Mouse (Mus musculus) forebrain, embryonic 15.5 days (tissue): Measurements from ENCODE around the gene Mtcl1. TPM values are rescaled to one million over a fixed set of nuclear protein-coding genes. Genes with fewer than 3 reads are reported as not detected.

Source experiments
- ATAC-seq: fragments of 200-750 bp; cut with Nextera tagmentation; replicated peaks from 2 replicates; pipeline ENCODE4 v1.8.0; 2017; ENCODE audit warnings: mild to moderate bottlenecking, moderate TSS enrichment, moderate library complexity
- H3K27ac ChIP-seq: fragments of 300-500 bp; sonication (generic); replicated peaks from 2 replicates; pipeline ENCODE4 v1.5.1; 2015; ENCODE audit warnings: mild to moderate bottlenecking, inconsistent platforms
- H3K27me3 ChIP-seq: fragments of 300-500 bp; sonication (generic); 2 replicates; pipeline ENCODE4 v1.6.1; 2015; ENCODE audit warnings: inconsistent platforms
- H3K36me3 ChIP-seq: fragments of 300-500 bp; sonication (generic); 2 replicates; pipeline ENCODE4 v1.6.1; 2015; ENCODE audit warnings: mild to moderate bottlenecking, inconsistent platforms
- H3K4me1 ChIP-seq: fragments of 300-500 bp; sonication (generic); 2 replicates; pipeline ENCODE4 v1.6.1; 2015; ENCODE audit warnings: inconsistent platforms
- H3K4me2 ChIP-seq: fragments of 300-500 bp; sonication (generic); replicated peaks from 2 replicates; pipeline ENCODE4 v1.6.1; 2015; ENCODE audit warnings: mild to moderate bottlenecking, inconsistent platforms
- H3K4me3 ChIP-seq: fragments of 300-500 bp; sonication (generic); 2 replicates; pipeline ENCODE4 v1.5.1; 2015; ENCODE audit warnings: mild to moderate bottlenecking, inconsistent platforms
- H3K9ac ChIP-seq: fragments of 300-500 bp; sonication (generic); replicated peaks from 2 replicates; pipeline ENCODE4 v1.6.1; 2015; ENCODE audit warnings: mild to moderate bottlenecking, inconsistent platforms
- H3K9me3 ChIP-seq: fragments of 300-500 bp; sonication (generic); 2 replicates; pipeline ENCODE4 v1.6.1; 2016; ENCODE audit warnings: inconsistent platforms
- WGBS: fragments of 180-500 bp; shearing (Covaris S2); methylation state at CpG from one replicate; pipeline ENCODE4 v1.1.7; 2015; ENCODE audit warnings: mixed read lengths; 5-methylcytosine and 5-hydroxymethylcytosine counted together
- polyA plus RNA-seq: library from polyadenylated mRNA; unstranded; fragments of >200 nt; fragmentation: Nextera tagmentation; extraction: Ambion mirVana; gene quantifications from 2 replicates; pipeline ENCODE4 v1.2.1, GENCODE M21; 2015

Gene Mtcl1
- polyA plus RNA-seq, 1 experiment from 2014 or later, result 35.5 TPM

DNA sequence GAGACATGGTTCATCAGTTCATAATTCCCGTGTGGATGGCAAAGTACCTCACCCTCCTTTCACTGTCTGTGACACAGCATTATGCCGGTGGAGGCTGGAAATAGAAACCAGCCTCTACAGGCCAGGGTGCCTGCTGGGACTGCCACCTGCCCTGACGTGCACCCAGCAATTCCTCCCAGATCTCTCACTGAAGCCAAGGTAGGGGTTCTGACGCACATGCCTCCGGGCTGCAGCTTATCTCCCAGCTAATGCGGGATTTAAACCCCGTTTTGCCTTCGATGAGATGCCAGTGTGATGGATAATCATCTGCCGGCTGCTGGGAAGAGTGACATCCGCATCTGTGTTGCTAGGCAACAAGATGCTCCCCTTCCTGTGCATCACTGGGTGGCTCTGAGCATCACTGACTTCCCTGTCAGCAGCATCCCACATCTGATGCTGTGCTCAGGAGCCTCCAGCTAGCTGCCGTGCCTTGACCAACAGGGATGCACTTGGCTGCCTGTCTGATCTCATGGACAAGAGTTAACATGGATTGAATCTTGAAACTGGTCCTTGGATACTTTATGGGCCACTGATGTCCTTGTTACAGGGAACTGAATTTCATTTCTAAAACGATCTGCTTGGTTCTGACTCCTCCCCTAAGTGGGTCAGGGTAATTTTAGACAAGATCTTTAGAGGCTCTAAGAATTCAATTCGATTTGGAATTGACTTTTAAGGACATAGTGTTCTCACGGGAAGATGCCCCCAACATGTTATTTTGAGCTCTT is 123.9 kb downstream of the Mtcl1 start:
- Histone ChIP-seq H3K27me3 (no peaks in the 10 kb centered on the region), H3K4me3 (peak overlapping the region; percentile 16; the same call in 1 of the 2 replicates), H3K9me3 (no peaks in the 10 kb centered on the region), H3K9ac (0 out of 2 replicates have a peak overlapping the region, but pooled peaks have one; percentile 29), H3K27ac (peak overlapping the region; percentile 69), H3K36me3 (no peaks in the 10 kb centered on the region), H3K4me1 (peaks cover 10% of the 10 kb centered on the region), H3K4me2 (peak overlapping the region; percentile 30)
- WGBS, result 36% methylated on average over 14 of the region's 14 CpGs
- peak; percentile 91 for ATAC-seq

DNA sequence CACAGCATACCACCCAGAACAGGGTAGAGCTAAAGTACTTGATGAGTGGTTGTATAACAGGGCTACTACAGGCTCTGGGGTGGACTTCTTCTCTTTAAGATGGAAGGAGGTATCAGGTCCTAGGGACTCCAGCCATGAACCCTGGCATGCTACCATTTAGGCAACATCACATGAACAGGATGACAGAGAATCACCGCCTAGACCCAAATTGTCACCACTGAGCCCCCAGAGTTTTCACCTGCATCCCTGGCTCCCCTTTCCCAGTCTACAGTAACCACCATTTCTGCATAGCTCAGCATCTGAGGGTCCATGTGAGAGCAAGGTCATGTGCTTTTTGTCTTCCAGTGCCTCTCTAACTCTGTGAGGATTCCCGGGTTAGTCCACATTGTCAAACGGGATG is 124.7 kb downstream of the Mtcl1 start:
- Histone ChIP-seq H3K27me3 (no peaks in the 10 kb centered on the region), H3K27ac (0 out of 2 replicates have a peak overlapping the region, but pooled peaks have one; percentile 69), H3K4me2 (no peak overlapping the region), H3K36me3 (no peaks in the 10 kb centered on the region), H3K4me1 (peaks cover 13% of the 10 kb centered on the region), H3K9ac (no peak overlapping the region), H3K4me3 (no peak overlapping the region), H3K9me3 (no peaks in the 10 kb centered on the region)
- 78% methylated on average over 3 of the region's 3 CpGs for WGBS
- no peak for ATAC-seq

DNA sequence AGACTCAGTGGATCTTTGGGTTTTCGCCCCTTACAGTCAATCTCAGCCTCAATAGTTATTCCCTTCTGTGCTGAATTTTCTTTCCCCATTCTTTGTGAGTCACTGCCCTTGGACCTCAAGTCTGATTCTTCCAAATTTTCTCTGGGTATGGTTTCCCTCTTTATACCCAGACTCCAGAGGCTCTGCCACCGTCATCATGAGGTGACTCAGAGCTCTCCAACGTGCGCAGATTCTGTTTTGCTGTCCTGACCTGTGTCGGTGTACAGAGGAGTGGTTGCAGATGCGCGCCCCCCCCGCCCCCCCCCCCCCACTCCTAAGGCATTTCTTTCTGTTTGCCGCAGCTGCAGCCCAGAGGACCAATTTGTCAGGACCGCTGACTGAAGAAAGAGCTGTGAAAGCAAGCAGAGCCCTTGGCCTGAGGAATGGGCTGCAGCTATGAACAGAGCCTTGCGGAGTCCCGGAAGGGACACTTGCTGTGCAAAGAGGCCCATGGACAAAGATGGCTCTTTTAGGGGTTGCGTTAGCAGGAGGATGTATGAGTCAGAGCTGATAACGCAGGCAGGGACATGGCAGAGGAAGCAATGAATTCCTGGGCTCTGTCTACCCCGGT is 126.8 kb downstream of the Mtcl1 start:
- Histone ChIP-seq H3K27me3 (no peaks in the 10 kb centered on the region), H3K4me2 (no peak overlapping the region), H3K36me3 (no peaks in the 10 kb centered on the region), H3K27ac (no peak overlapping the region), H3K4me3 (no peak overlapping the region), H3K9me3 (no peaks in the 10 kb centered on the region), H3K4me1 (peaks cover 13% of the 10 kb centered on the region), H3K9ac (no peak overlapping the region)
- ATAC-seq, result no peak
- WGBS, result 78% methylated on average over 15 of the region's 15 CpGs

- WGBS, result 87% methylated on average over 14 of the region's 14 CpGs
- Histone ChIP-seq H3K36me3 (no peaks in the 10 kb centered on the region), H3K27me3 (no peaks in the 10 kb centered on the region), H3K4me3 (no peak overlapping the region), H3K27ac (no peak overlapping the region), H3K9ac (no peak overlapping the region), H3K4me1 (peaks cover 13% of the 10 kb centered on the region), H3K9me3 (no peaks in the 10 kb centered on the region), H3K4me2 (no peak overlapping the region)
- ATAC-seq, result no peak
Observed at GRCm38 (mm10) chr17:66321933-66322332, 127.6 kb downstream of the Mtcl1 start.

DNA sequence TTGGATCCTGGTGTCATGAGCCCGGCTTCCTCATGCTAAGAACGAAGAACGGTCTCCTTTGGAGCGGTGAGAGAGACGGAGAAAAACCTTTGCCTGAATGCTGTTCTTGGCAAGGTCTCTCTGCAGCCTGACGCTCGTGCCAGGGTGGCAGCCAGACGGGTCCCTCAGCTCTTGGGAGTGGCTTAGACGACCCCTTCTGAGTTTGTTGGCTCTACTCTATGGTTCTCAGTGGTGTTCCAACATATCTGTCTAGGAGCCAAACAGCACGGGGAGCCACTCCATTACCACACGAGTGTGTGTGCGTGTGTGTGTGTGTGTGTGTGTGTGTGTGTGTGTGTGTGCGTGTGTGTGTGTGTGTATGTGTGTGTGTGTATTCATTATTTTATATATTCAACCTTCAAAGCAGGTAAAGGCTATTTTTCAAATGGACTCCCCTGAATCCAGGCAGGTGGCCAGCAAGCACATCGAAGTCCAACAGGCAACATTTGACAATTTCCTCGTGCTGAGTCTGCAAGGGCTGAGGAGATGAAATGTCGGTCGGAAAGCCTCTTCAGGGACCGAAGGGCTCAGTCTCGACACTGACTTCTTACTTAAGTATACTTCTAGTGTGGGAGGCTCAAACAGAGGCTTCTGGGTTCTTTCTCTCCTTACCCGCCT is 128.7 kb downstream of the Mtcl1 start:
- ATAC-seq, result no peak; the same call in 1 of the 2 replicates
- WGBS, result 66% methylated on average over 20 of the region's 20 CpGs
- no peaks in the 10 kb centered on the region for H3K9me3 ChIP-seq

GRCm38 (mm10) chr17:66318031-66318430 is 131.5 kb downstream of the Mtcl1 start:
- no peaks in the 10 kb centered on the region for H3K9me3 ChIP-seq
- no peak overlapping the region for H3K4me2 ChIP-seq
- H3K27me3 ChIP-seq, result no peaks in the 10 kb centered on the region
- no peak for ATAC-seq
- H3K9ac ChIP-seq, result no peak overlapping the region
- no peak overlapping the region for H3K27ac ChIP-seq
- peaks cover 24% of the 10 kb centered on the region for H3K4me1 ChIP-seq
- no peak overlapping the region for H3K4me3 ChIP-seq
- 81% methylated on average over 3 of the region's 3 CpGs for WGBS
- no peaks in the 10 kb centered on the region for H3K36me3 ChIP-seq

More for the DNA sequence above, 128.7 kb downstream of the Mtcl1 start:
- Histone ChIP-seq H3K4me1 (peaks cover 12% of the 10 kb centered on the region), H3K9ac (no peak overlapping the region), H3K36me3 (no peaks in the 10 kb centered on the region), H3K27me3 (no peaks in the 10 kb centered on the region), H3K4me2 (no peak overlapping the region), H3K4me3 (no peak overlapping the region), H3K27ac (no peak overlapping the region)

DNA sequence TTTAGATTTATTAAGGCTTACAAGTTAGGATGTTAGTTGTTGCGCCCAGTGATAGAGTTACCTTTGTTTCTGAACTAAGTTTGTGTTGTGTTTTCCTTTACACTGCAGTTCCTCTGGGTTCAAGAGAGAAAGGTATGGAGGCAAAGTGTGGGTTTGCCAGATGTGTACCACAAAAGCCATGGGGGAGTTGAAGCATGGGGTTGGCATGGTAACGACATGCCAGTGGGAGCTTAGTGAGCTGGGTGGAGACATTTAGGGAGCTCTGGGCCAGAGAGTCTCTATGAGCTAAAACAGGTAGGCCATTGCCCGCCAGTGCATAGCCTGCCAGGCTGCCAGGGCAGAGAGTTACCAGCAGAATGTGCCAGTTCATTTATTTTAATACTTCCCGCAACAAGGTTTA is 132.0 kb downstream of the Mtcl1 start:
- no peak overlapping the region for H3K27ac ChIP-seq
- WGBS, result 83% methylated on average over 4 of the region's 4 CpGs
- ATAC-seq, result no peak

GRCm38 (mm10) chr17:66317156-66317555 is 132.4 kb downstream of the Mtcl1 start:
- peaks cover 24% of the 10 kb centered on the region for H3K4me1 ChIP-seq
- H3K9ac ChIP-seq, result no peak overlapping the region
- H3K36me3 ChIP-seq, result no peaks in the 10 kb centered on the region
- H3K4me3 ChIP-seq, result no peak overlapping the region
- no peak overlapping the region for H3K27ac ChIP-seq
- no peak overlapping the region for H3K4me2 ChIP-seq
- no peak for ATAC-seq
- no peaks in the 10 kb centered on the region for H3K27me3 ChIP-seq
- 89% methylated on average over 5 of the region's 5 CpGs for WGBS
- H3K9me3 ChIP-seq, result no peaks in the 10 kb centered on the region

More for the DNA sequence above, 132.0 kb downstream of the Mtcl1 start:
- H3K9me3 ChIP-seq, result no peaks in the 10 kb centered on the region
- no peak overlapping the region for H3K4me3 ChIP-seq
- H3K4me2 ChIP-seq, result no peak overlapping the region
- H3K36me3 ChIP-seq, result no peaks in the 10 kb centered on the region
- H3K4me1 ChIP-seq, result peaks cover 24% of the 10 kb centered on the region
- H3K27me3 ChIP-seq, result no peaks in the 10 kb centered on the region
- H3K9ac ChIP-seq, result no peak overlapping the region

- WGBS, result 35% methylated on average over 10 of the region's 10 CpGs
- Histone ChIP-seq H3K4me1 (peaks cover 20% of the 10 kb centered on the region), H3K9ac (no peak overlapping the region), H3K4me3 (no peak overlapping the region), H3K9me3 (no peaks in the 10 kb centered on the region), H3K27ac (0 out of 2 replicates have a peak overlapping the region, but pooled peaks have one; percentile 43), H3K27me3 (no peaks in the 10 kb centered on the region), H3K36me3 (no peaks in the 10 kb centered on the region), H3K4me2 (no peak overlapping the region; the same call in 1 of the 2 replicates)
- ATAC-seq, result no peak
Observed at GRCm38 (mm10) chr17:66315451-66315850, 134.1 kb downstream of the Mtcl1 start.

DNA sequence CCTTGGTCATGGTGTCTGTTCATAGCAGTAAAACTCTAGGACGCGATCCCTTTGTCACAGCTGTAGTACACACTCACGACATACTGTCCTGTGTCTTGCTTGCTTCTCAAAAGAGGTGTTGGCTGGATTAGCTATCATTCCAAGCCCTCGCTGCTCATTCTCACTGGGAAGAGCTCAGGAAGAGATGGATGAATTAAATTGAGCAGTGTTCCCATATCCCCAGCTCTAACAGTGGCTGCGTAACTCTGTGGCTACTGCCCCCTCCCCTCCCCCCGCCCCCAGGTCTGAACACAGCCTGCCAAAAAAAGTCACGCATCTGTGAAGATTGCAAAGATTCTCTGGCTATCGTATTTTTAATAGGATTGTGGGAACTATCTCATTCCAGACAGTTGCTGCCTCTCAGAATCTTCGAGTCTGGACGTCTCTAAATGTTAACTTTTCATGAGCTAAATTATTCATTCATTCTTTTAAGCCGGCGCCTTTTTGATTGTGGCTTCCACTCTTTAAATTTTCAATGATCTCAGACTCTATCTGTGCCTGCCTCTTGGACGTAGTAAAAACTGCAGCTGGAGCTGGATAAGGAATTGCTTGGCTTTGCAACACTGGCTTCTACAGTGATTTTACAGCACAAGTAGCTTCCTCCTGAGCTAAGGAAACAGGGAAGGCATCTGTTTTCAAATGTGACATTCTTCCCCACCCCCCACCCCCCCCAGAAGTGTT is 134.8 kb downstream of the Mtcl1 start:
- no peak overlapping the region for H3K9ac ChIP-seq
- no peaks in the 10 kb centered on the region for H3K27me3 ChIP-seq
- no peak overlapping the region for H3K4me3 ChIP-seq
- H3K4me1 ChIP-seq, result peaks cover 18% of the 10 kb centered on the region
- no peak for ATAC-seq
- H3K9me3 ChIP-seq, result no peaks in the 10 kb centered on the region
- H3K36me3 ChIP-seq, result no peaks in the 10 kb centered on the region
- H3K27ac ChIP-seq, result peak overlapping the region; percentile 43; the same call in 1 of the 2 replicates
- 62% methylated on average over 13 of the region's 13 CpGs for WGBS
- no peak overlapping the region for H3K4me2 ChIP-seq

DNA sequence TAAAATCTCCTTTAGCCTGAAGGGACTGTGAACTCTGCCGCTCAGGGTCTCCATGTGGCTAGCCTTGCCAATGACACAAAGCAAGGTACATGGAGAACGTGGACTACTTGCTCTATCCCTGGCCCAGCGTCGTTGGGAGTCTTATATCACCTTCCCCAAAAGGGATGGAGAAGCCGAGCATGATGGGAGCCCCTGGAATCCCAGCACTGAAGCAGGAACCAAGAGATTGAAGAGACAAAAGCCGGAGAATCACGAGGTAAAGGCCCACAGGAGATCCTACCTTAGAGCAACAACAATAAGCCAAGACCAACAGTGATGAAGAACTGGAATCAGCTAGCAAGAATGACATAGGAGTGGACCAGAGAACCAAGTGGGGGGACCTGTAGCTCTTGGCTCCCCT is 147.6 kb downstream of the Mtcl1 start:
- no peaks in the 10 kb centered on the region for H3K9me3 ChIP-seq
- no peaks in the 10 kb centered on the region for H3K36me3 ChIP-seq
- H3K27me3 ChIP-seq, result no peaks in the 10 kb centered on the region
- no peak overlapping the region for H3K4me3 ChIP-seq
- no peak overlapping the region for H3K4me2 ChIP-seq
- H3K4me1 ChIP-seq, result no peaks in the 10 kb centered on the region
- 90% methylated on average over 7 of the region's 7 CpGs for WGBS
- H3K9ac ChIP-seq, result no peak overlapping the region
- ATAC-seq, result no peak
- no peak overlapping the region for H3K27ac ChIP-seq

- Histone ChIP-seq H3K4me3 (no peak overlapping the region), H3K36me3 (no peaks in the 10 kb centered on the region), H3K9ac (no peak overlapping the region), H3K9me3 (no peaks in the 10 kb centered on the region), H3K4me1 (no peaks in the 10 kb centered on the region), H3K27me3 (no peaks in the 10 kb centered on the region), H3K27ac (no peak overlapping the region), H3K4me2 (no peak overlapping the region)
- WGBS, result 74% methylated on average over 4 of the region's 4 CpGs
- ATAC-seq, result no peak
Observed at GRCm38 (mm10) chr17:66301267-66301666, 148.3 kb downstream of the Mtcl1 start.
